24 mouse cellular contexts compared by ENCODE assay signal in genomic region chr4:107999380-107999779, GRCm38 (mm10). TPM values are rescaled to one million over a fixed set of nuclear protein-coding genes. Genes with fewer than 3 reads are reported as not detected.
DNase-seq lines count a peak whose midpoint lies in the region; ATAC-seq lines count a peak whose summit lies in the region.
"Had no signal": no experiment of that assay in that cellular context is flagged by ENCODE, and none has a peak within 500 bp of the region (broad histone marks: within the 10 kb centered on the region; RNA-seq: fewer than 3 reads in every experiment).

No protein-coding gene starts in this region.

- intact Hi-C loops in heart, postnatal 25 days (cut with DNase I), result no loop called here
- intact Hi-C loops in heart, postnatal 10 days (cut with DNase I), result no loop called here

- H3K9me3 ChIP-seq in midbrain, embryonic 11.5 days (ENCODE audit: control insufficient read depth, low read length), result no peaks in the 10 kb centered on the region
- H3K9me3 ChIP-seq in midbrain, embryonic 13.5 days, result peaks cover 3% of the 10 kb centered on the region; the same call in 1 of the 2 replicates
- no peaks in the 10 kb centered on the region for H3K9me3 ChIP-seq in forebrain, embryonic 15.5 days
- H3K9me3 ChIP-seq: embryonic facial prominence, embryonic 13.5 days; liver, embryonic 15.5 days; lung, embryonic 15.5 days; stomach, embryonic 15.5 days had no signal

- H3K27ac ChIP-seq in midbrain, embryonic 11.5 days (ENCODE audit: low read depth, low read length), result no peak overlapping the region
- H3K27ac ChIP-seq in midbrain, embryonic 13.5 days, result no peak overlapping the region
- no peak overlapping the region for H3K27ac ChIP-seq in forebrain, embryonic 15.5 days (replicated peaks)
- H3K27ac ChIP-seq: embryonic facial prominence, embryonic 13.5 days; forebrain, embryonic 13.5 days; left cerebral cortex, adult 2 months; liver, embryonic 15.5 days; lung, embryonic 15.5 days; stomach, embryonic 15.5 days had no signal

- peak; percentile 46 for DNase-seq in heart, adult 8-10 months (ENCODE audit: low spot score)
- no peak for DNase-seq in heart, postnatal 25 days (ENCODE audit: low spot score)
- DNase-seq in midbrain, embryonic 11.5 days (ENCODE audit: low spot score, missing footprints), result peak; percentile 14
- DNase-seq in heart, adult 9 months (ENCODE audit: low spot score in 2 of 2), result peak; percentile 44 to 56
- DNase-seq in heart, postnatal 10 days, result peak; percentile 58
- DNase-seq in layer of hippocampus, adult 18-20 months (ENCODE audit: low spot score in 2 of 2), result no peak
- DNase-seq: B cell, adult 2 months; liver; thymus, adult 2 months had no signal

- no peak for ATAC-seq in midbrain, embryonic 11.5 days (ENCODE audit: low FRiP score)
- ATAC-seq in midbrain, embryonic 13.5 days, result no peak
- ATAC-seq in forebrain, embryonic 15.5 days (replicated peaks), result no peak
- ATAC-seq: forebrain, embryonic 13.5 days had no signal

- no peaks in the 10 kb centered on the region for H3K27me3 ChIP-seq in midbrain, embryonic 11.5 days (ENCODE audit: control insufficient read depth, insufficient read depth, low read length)
- peaks cover 3% of the 10 kb centered on the region; the same call in 1 of the 2 replicates for H3K27me3 ChIP-seq in midbrain, embryonic 13.5 days
- no peaks in the 10 kb centered on the region for H3K27me3 ChIP-seq in forebrain, embryonic 15.5 days
- H3K27me3 ChIP-seq: embryonic facial prominence, embryonic 13.5 days; forebrain, embryonic 13.5 days; liver, embryonic 15.5 days; lung, embryonic 15.5 days; stomach, embryonic 15.5 days had no signal

- no peaks in the 10 kb centered on the region for H3K4me1 ChIP-seq in midbrain, embryonic 11.5 days (ENCODE audit: control insufficient read depth, insufficient read depth, low read length)
- 0 out of 2 replicates have a peak, but pooled peaks cover 3% of the 10 kb centered on the region for H3K4me1 ChIP-seq in midbrain, embryonic 13.5 days (replicated peaks)
- peaks cover 3% of the 10 kb centered on the region; the same call in 1 of the 2 replicates for H3K4me1 ChIP-seq in forebrain, embryonic 15.5 days
- H3K4me1 ChIP-seq: liver, embryonic 15.5 days; stomach, embryonic 15.5 days had no signal

- H3K9ac ChIP-seq in midbrain, embryonic 11.5 days (ENCODE audit: low read length), result no peak overlapping the region
- H3K9ac ChIP-seq in midbrain, embryonic 13.5 days (replicated peaks), result no peak overlapping the region
- no peak overlapping the region for H3K9ac ChIP-seq in forebrain, embryonic 15.5 days (replicated peaks)
- H3K9ac ChIP-seq: embryonic facial prominence, embryonic 13.5 days; forebrain, embryonic 13.5 days; liver, embryonic 15.5 days; lung, embryonic 15.5 days; stomach, embryonic 15.5 days had no signal

- H3K4me2 ChIP-seq in midbrain, embryonic 11.5 days, result no peak overlapping the region
- no peak overlapping the region for H3K4me2 ChIP-seq in midbrain, embryonic 13.5 days (replicated peaks)
- no peak overlapping the region for H3K4me2 ChIP-seq in forebrain, embryonic 15.5 days (replicated peaks)
- H3K4me2 ChIP-seq: embryonic facial prominence, embryonic 13.5 days; forebrain, embryonic 13.5 days; liver, embryonic 15.5 days; lung, embryonic 15.5 days; stomach, embryonic 15.5 days had no signal

- H3K4me3 ChIP-seq in midbrain, embryonic 11.5 days (ENCODE audit: low read depth, low read length), result no peak overlapping the region
- H3K4me3 ChIP-seq in midbrain, embryonic 13.5 days (replicated peaks), result no peak overlapping the region
- H3K4me3 ChIP-seq in forebrain, embryonic 15.5 days, result no peak overlapping the region
- H3K4me3 ChIP-seq: embryonic facial prominence, embryonic 13.5 days; forebrain, embryonic 13.5 days; left cerebral cortex, adult 2 months; liver, embryonic 15.5 days; lung, embryonic 15.5 days; stomach, embryonic 15.5 days had no signal

- no peaks in the 10 kb centered on the region for H3K36me3 ChIP-seq in midbrain, embryonic 11.5 days (ENCODE audit: control insufficient read depth, insufficient read depth, low read length)
- H3K36me3 ChIP-seq in midbrain, embryonic 13.5 days, result no peaks in the 10 kb centered on the region
- no peaks in the 10 kb centered on the region for H3K36me3 ChIP-seq in forebrain, embryonic 15.5 days
- H3K36me3 ChIP-seq: embryonic facial prominence, embryonic 13.5 days; liver, embryonic 15.5 days; lung, embryonic 15.5 days; stomach, embryonic 15.5 days had no signal

- 79% methylated on average over 1 of the region's 1 CpGs for WGBS in midbrain, embryonic 11.5 days
- 74% methylated on average over 1 of the region's 1 CpGs for WGBS in midbrain, embryonic 13.5 days
- 77% methylated on average over 1 of the region's 1 CpGs for WGBS in forebrain, embryonic 15.5 days

RNA-seq across cellular contexts. Expression of gene Slc1a7, which starts 31.2 kb away (rescaled TPM):
- under 1 TPM in 3 of 4 experiments, not detected in 1; 0.16 to 0.60 (median 0.41) TPM for total RNA-seq in heart, adult 8-10 months (2022)
- under 1 TPM; 0.29 to 0.39 TPM for total RNA-seq in heart, postnatal 25 days (2021)
- not detected in 2 replicates for polyA plus RNA-seq in midbrain, embryonic 11.5 days (2014; fragmentation: Nextera tagmentation; extraction: Ambion mirVana)
- not detected in 2 replicates for polyA plus RNA-seq in midbrain, embryonic 13.5 days (2015; fragmentation: Nextera tagmentation; extraction: Ambion mirVana)
- total RNA-seq in heart, postnatal 10 days (2021), result under 1 TPM in 1 of 2 experiments, not detected in 1; 0.10 TPM
- not detected for total RNA-seq in layer of hippocampus, adult 18-20 months (2021)
- 0.05 TPM in 1 of 2 replicates, not detected in the other for polyA plus RNA-seq in forebrain, embryonic 15.5 days (2015; fragmentation: Nextera tagmentation; extraction: Ambion mirVana)
- total RNA-seq: CH12.LX; gastrocnemius, postnatal 10 days; granulocyte monocyte progenitor cell, adult 5-6 weeks; MEL; midbrain, postnatal 0 days had no signal
- polyA plus RNA-seq: embryonic facial prominence, embryonic 13.5 days; forebrain, embryonic 13.5 days; hindbrain, embryonic 11.5 days; liver, embryonic 15.5 days; neural tube, embryonic 14.5 days had no signal

Comparison
In these comparisons a context has a peak if more than half of its experiments do, and no peak if none do; other contexts are left out.
1. DNase-seq: peak in heart, adult 8-10 months (single experiment), midbrain, embryonic 11.5 days (single experiment), heart, adult 9 months (2 of 2) and heart, postnatal 10 days (2 of 2); none in heart, postnatal 25 days (single experiment) and layer of hippocampus, adult 18-20 months (0 of 2).